Mouse (Mus musculus) midbrain, embryonic 15.5 days (tissue): ENCODE data around the gene Sparc. TPM values are rescaled to one million over a fixed set of nuclear protein-coding genes. Genes with fewer than 3 reads are reported as not detected.

ENCODE experiments used
- ATAC-seq: fragments of 200-750 bp; cut with Nextera tagmentation; replicated peaks from 2 replicates; pipeline ENCODE4 v1.8.0; 2017; ENCODE audit warnings: moderate TSS enrichment
- H3K27ac ChIP-seq: fragments of 300-500 bp; sonication (generic); 2 replicates; pipeline ENCODE4 v1.5.1; 2015; ENCODE audit warnings: mild to moderate bottlenecking, inconsistent platforms
- H3K27me3 ChIP-seq: fragments of 300-500 bp; sonication (generic); replicated peaks from 2 replicates; pipeline ENCODE4 v1.6.1; 2015; ENCODE audit warnings: inconsistent platforms
- H3K36me3 ChIP-seq: fragments of 300-500 bp; sonication (generic); replicated peaks from 2 replicates; pipeline ENCODE4 v1.6.1; 2015; ENCODE audit warnings: inconsistent platforms
- H3K4me1 ChIP-seq: fragments of 300-500 bp; sonication (generic); 2 replicates; pipeline ENCODE4 v1.6.1; 2015; ENCODE audit warnings: inconsistent platforms
- H3K4me2 ChIP-seq: fragments of 300-500 bp; sonication (generic); 2 replicates; pipeline ENCODE4 v1.6.1; 2015; ENCODE audit warnings: inconsistent platforms, mild to moderate bottlenecking, moderate library complexity
- H3K4me3 ChIP-seq: fragments of 300-500 bp; sonication (generic); 2 replicates; pipeline ENCODE4 v1.5.1; 2015; ENCODE audit warnings: mild to moderate bottlenecking, inconsistent platforms
- H3K9ac ChIP-seq: fragments of 300-500 bp; sonication (generic); 2 replicates; pipeline ENCODE4 v1.6.1; 2015; ENCODE audit warnings: mild to moderate bottlenecking, inconsistent platforms
- H3K9me3 ChIP-seq: fragments of 300-500 bp; sonication (generic); 2 replicates; pipeline ENCODE4 v1.6.1; 2016; ENCODE audit warnings: inconsistent platforms
- WGBS: fragments of 180-500 bp; shearing (Covaris S2); methylation state at CpG from one replicate; pipeline ENCODE4 v1.1.7; 2015; ENCODE audit warnings: mixed read lengths; 5-methylcytosine and 5-hydroxymethylcytosine counted together
- polyA plus RNA-seq: library from polyadenylated mRNA; unstranded; fragments of >200 nt; fragmentation: Nextera tagmentation; extraction: Ambion mirVana; gene quantifications from 2 replicates; pipeline ENCODE4 v1.2.1, GENCODE M21; 2015

The Sparc gene
- polyA plus RNA-seq, 1 experiment from 2014 or later: 482 TPM

GRCm38 (mm10) chr11:55397441-55397840 lies 25.5 kb downstream of the Sparc start:
- Histone ChIP-seq H3K4me1 (no peaks in the 10 kb centered on the region), H3K9me3 (no peaks in the 10 kb centered on the region), H3K9ac (no peak overlapping the region), H3K27me3 (no peaks in the 10 kb centered on the region), H3K27ac (no peak overlapping the region), H3K4me2 (no peak overlapping the region), H3K4me3 (no peak overlapping the region), H3K36me3 (no peaks in the 10 kb centered on the region)
- 90% methylated on average over 9 of the region's 9 CpGs for WGBS
- no peak for ATAC-seq

DNA sequence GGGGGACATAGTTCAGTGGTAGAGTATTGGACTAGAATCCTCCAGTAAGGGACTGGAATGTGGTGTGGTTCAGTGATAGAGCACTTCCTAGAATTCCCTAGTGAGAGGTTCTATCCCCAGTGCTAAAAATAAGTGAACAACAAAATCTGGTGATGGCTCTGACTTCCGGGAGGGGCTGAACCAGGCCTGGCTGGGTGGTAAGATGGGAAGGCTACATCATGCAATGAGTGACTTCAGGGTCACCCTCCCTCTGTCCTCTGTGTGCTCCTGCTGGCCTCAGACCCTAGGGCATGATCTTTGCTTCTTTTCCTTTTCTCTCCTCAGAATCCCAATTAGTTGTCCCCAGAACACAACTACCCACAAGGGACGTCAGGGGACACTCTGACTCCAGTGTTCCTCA lies 25.9 kb downstream of the Sparc start:
- no peaks in the 10 kb centered on the region for H3K4me1 ChIP-seq
- no peak overlapping the region for H3K9ac ChIP-seq
- no peak overlapping the region for H3K27ac ChIP-seq
- H3K36me3 ChIP-seq: no peaks in the 10 kb centered on the region
- no peaks in the 10 kb centered on the region for H3K27me3 ChIP-seq
- no peak overlapping the region for H3K4me3 ChIP-seq
- ATAC-seq: no peak
- 78% methylated on average over 2 of the region's 2 CpGs for WGBS
- H3K4me2 ChIP-seq: no peak overlapping the region
- no peaks in the 10 kb centered on the region for H3K9me3 ChIP-seq

- Histone ChIP-seq H3K27me3 (no peaks in the 10 kb centered on the region), H3K9ac (no peak overlapping the region), H3K9me3 (no peaks in the 10 kb centered on the region), H3K4me1 (no peaks in the 10 kb centered on the region), H3K36me3 (no peaks in the 10 kb centered on the region), H3K27ac (no peak overlapping the region), H3K4me3 (no peak overlapping the region), H3K4me2 (no peak overlapping the region)
- ATAC-seq: no peak
- 86% methylated on average over 7 of the region's 7 CpGs for WGBS
Observed at GRCm38 (mm10) chr11:55395073-55395642, 27.8 kb downstream of the Sparc start.

GRCm38 (mm10) chr11:55394592-55394991 lies 28.4 kb downstream of the Sparc start:
- Histone ChIP-seq H3K4me2 (no peak overlapping the region), H3K9ac (no peak overlapping the region), H3K36me3 (no peaks in the 10 kb centered on the region), H3K27me3 (no peaks in the 10 kb centered on the region), H3K9me3 (no peaks in the 10 kb centered on the region), H3K4me1 (no peaks in the 10 kb centered on the region), H3K27ac (no peak overlapping the region), H3K4me3 (no peak overlapping the region)
- no peak for ATAC-seq
- 78% methylated on average over 6 of the region's 6 CpGs for WGBS

GRCm38 (mm10) chr11:55392474-55392873 lies 30.5 kb downstream of the Sparc start:
- Histone ChIP-seq H3K36me3 (no peaks in the 10 kb centered on the region), H3K9me3 (no peaks in the 10 kb centered on the region), H3K27me3 (no peaks in the 10 kb centered on the region), H3K4me3 (no peak overlapping the region), H3K27ac (no peak overlapping the region), H3K4me1 (no peaks in the 10 kb centered on the region), H3K9ac (no peak overlapping the region), H3K4me2 (no peak overlapping the region)
- ATAC-seq: no peak
- WGBS: 24% methylated on average over 10 of the region's 10 CpGs

DNA sequence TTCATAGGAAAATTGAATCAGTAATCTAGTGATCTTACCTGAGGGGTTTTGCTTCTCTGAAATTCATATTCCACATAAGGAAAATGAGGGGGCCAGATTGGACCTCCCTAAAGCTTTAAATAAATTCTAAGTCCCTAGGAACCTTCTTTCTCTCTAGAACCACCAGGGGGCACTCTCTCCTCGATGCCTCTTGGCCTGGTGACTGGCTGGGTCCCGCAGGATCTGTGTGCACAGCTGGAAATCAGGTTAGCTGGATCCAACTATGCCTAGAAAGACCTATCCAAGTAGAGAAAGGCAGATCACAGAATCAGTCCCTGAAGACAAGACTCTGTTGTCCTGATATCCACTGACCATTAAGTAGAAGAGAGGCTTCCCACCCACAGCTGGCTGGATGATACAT lies 33.2 kb downstream of the Sparc start:
- no peaks in the 10 kb centered on the region for H3K9me3 ChIP-seq
- peaks cover 4% of the 10 kb centered on the region for H3K4me1 ChIP-seq
- no peak overlapping the region for H3K4me2 ChIP-seq
- no peaks in the 10 kb centered on the region for H3K36me3 ChIP-seq
- H3K9ac ChIP-seq: no peak overlapping the region
- ATAC-seq: no peak
- H3K27me3 ChIP-seq: no peaks in the 10 kb centered on the region
- 0% methylated on average over 2 of the region's 2 CpGs for WGBS
- H3K27ac ChIP-seq: no peak overlapping the region
- H3K4me3 ChIP-seq: no peak overlapping the region

GRCm38 (mm10) chr11:55387576-55387975 lies 35.4 kb downstream of the Sparc start:
- WGBS: 56% methylated on average over 8 of the region's 8 CpGs
- H3K4me2 ChIP-seq: no peak overlapping the region

DNA sequence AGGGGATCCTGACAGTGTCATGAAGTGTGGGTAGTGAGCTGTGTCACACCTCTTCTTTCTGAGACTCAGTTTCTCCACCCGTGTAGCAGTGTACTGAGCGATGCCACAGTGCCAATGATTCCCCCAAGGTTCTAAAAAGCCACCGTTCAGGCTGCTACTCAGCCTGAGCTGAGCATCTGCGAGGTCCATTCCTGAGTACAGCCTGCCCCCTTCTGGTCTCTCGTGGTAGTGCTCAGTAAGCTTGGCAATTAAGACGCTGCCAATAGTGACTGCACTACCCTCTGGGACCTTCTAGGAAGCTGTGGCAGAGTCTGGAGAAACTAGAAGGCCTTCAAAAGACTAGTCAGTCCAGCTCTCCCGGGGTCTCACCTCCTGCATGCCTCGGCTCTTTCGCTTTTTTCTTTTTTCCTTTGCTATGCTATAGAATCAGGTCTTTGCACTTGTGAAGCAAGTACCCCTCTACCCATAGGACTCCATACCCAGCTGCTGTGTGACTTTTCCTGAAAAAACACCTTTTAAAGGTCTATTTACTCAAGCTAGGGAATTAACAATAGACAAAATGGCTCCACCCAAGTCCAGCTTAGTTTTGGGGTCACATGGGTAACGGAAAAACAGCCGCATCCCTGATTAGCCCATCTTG lies 36.4 kb downstream of the Sparc start:
- H3K4me2 ChIP-seq: peak overlapping the region; percentile 16
- H3K9me3 ChIP-seq: no peaks in the 10 kb centered on the region
- peak; percentile 77 for ATAC-seq

More at GRCm38 (mm10) chr11:55387576-55387975, 35.4 kb downstream of the Sparc start:
- no peak for ATAC-seq
- H3K4me3 ChIP-seq: no peak overlapping the region
- no peak overlapping the region for H3K27ac ChIP-seq
- H3K36me3 ChIP-seq: no peaks in the 10 kb centered on the region
- peaks cover 4% of the 10 kb centered on the region for H3K4me1 ChIP-seq
- H3K9ac ChIP-seq: no peak overlapping the region
- H3K9me3 ChIP-seq: no peaks in the 10 kb centered on the region
- no peaks in the 10 kb centered on the region for H3K27me3 ChIP-seq

GRCm38 (mm10) chr11:55383463-55384045 lies 39.4 kb downstream of the Sparc start:
- H3K9ac ChIP-seq: no peak overlapping the region
- no peaks in the 10 kb centered on the region for H3K9me3 ChIP-seq
- ATAC-seq: no peak
- H3K4me2 ChIP-seq: no peak overlapping the region
- H3K27ac ChIP-seq: no peak overlapping the region
- WGBS: 14% methylated on average over 6 of the region's 6 CpGs
- H3K27me3 ChIP-seq: no peaks in the 10 kb centered on the region
- H3K4me1 ChIP-seq: peaks cover 4% of the 10 kb centered on the region
- no peak overlapping the region for H3K4me3 ChIP-seq
- H3K36me3 ChIP-seq: no peaks in the 10 kb centered on the region

More for the DNA sequence above, 36.4 kb downstream of the Sparc start:
- Histone ChIP-seq H3K27me3 (no peaks in the 10 kb centered on the region), H3K27ac (no peak overlapping the region), H3K36me3 (no peaks in the 10 kb centered on the region), H3K4me3 (no peak overlapping the region), H3K9ac (no peak overlapping the region), H3K4me1 (peaks cover 4% of the 10 kb centered on the region)
- 11% methylated on average over 11 of the region's 11 CpGs for WGBS

DNA sequence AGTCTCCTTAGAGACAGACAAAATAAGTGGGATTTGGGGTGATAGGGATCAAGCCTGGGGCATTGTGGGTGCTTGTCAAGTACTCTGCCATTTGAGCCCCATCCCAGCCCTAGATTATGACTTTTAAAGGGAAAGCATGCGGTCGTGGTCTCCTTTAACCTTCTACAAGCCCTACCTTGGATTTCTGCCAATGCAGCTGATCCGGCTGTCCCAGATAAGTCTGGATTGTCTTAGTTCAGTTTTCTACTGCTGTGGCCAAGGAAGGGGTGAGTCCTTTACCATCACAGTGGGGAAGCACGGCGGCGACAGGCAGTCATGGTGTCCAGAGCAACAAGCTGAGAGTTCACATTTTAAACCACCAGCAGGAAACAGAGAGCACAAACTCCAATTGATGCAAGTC lies 42.1 kb downstream of the Sparc start:
- Histone ChIP-seq H3K4me3 (no peak overlapping the region), H3K27ac (no peak overlapping the region), H3K4me2 (no peak overlapping the region), H3K27me3 (no peaks in the 10 kb centered on the region), H3K9ac (no peak overlapping the region), H3K36me3 (no peaks in the 10 kb centered on the region), H3K9me3 (no peaks in the 10 kb centered on the region), H3K4me1 (no peaks in the 10 kb centered on the region)
- WGBS: 62% methylated on average over 6 of the region's 6 CpGs
- no peak for ATAC-seq

- Histone ChIP-seq H3K27ac (no peak overlapping the region), H3K9ac (no peak overlapping the region), H3K4me2 (no peak overlapping the region), H3K36me3 (no peaks in the 10 kb centered on the region), H3K4me3 (no peak overlapping the region), H3K4me1 (no peaks in the 10 kb centered on the region), H3K27me3 (no peaks in the 10 kb centered on the region), H3K9me3 (no peaks in the 10 kb centered on the region)
- 52% methylated on average over 5 of the region's 5 CpGs for WGBS
- ATAC-seq: 0 out of 2 replicates have a peak, but pooled peaks have one; percentile 24
Observed at GRCm38 (mm10) chr11:55378371-55378770, 44.6 kb downstream of the Sparc start.

- Histone ChIP-seq H3K9ac (no peak overlapping the region), H3K27me3 (no peaks in the 10 kb centered on the region), H3K36me3 (no peaks in the 10 kb centered on the region), H3K4me3 (no peak overlapping the region), H3K9me3 (no peaks in the 10 kb centered on the region), H3K4me2 (no peak overlapping the region), H3K27ac (no peak overlapping the region), H3K4me1 (no peaks in the 10 kb centered on the region)
- 54% methylated on average over 6 of the region's 6 CpGs for WGBS
- ATAC-seq: no peak
Observed at GRCm38 (mm10) chr11:55373838-55374237, 49.1 kb downstream of the Sparc start.

GRCm38 (mm10) chr11:55373373-55373772 lies 49.6 kb downstream of the Sparc start:
- Histone ChIP-seq H3K9me3 (no peaks in the 10 kb centered on the region), H3K36me3 (no peaks in the 10 kb centered on the region), H3K9ac (no peak overlapping the region), H3K27me3 (no peaks in the 10 kb centered on the region), H3K4me2 (no peak overlapping the region), H3K27ac (no peak overlapping the region), H3K4me3 (no peak overlapping the region), H3K4me1 (no peaks in the 10 kb centered on the region)
- no peak for ATAC-seq
- WGBS: 88% methylated on average over 12 of the region's 12 CpGs
